Mouse (Mus musculus): ENCODE data around the gene Luzp2.

- TF ChIP-seq CTCF (IDR thresholded peaks at IDR 0.05; ENCODE audit: borderline replicate concordance, control insufficient read depth, extremely low read depth, insufficient read depth, low read length, poor library complexity) = no peak
- no peak for TF ChIP-seq POLR2A (IDR thresholded peaks at IDR 0.05; ENCODE audit: control insufficient read depth, extremely low read depth, insufficient read depth, low read length, poor library complexity)
Measured at GRCm38 (mm10) chr7:54846692-54847020, 11.4 kb downstream of the Luzp2 start.

All from thymus, adult 2 months (tissue).